Mouse (Mus musculus) skeletal muscle tissue, postnatal 0 days (tissue): Measurements from ENCODE around the gene Fhl3. TPM values are rescaled to one million over a fixed set of nuclear protein-coding genes. Genes with fewer than 3 reads are reported as not detected.

ENCODE experiments used
- microRNA counts: library from miRNA; unstranded; fragments of <30 nt; microRNA quantifications from one replicate; lab custom pipeline; 2015
- microRNA-seq, 2 experiments: library from miRNA; unstranded; fragments of <30 nt; microRNA quantifications; one replicate each; pipeline ENCODE4; 2016
- polyA plus RNA-seq: library from polyadenylated mRNA; unstranded; fragments of >200 nt; fragmentation: Nextera tagmentation; extraction: Ambion mirVana; gene quantifications from 2 replicates; pipeline ENCODE4 v1.2.1, GENCODE M21; 2015

Fhl3 gene
- 22.3 and 26.7 TPM in 2 replicates for polyA plus RNA-seq

DNA sequence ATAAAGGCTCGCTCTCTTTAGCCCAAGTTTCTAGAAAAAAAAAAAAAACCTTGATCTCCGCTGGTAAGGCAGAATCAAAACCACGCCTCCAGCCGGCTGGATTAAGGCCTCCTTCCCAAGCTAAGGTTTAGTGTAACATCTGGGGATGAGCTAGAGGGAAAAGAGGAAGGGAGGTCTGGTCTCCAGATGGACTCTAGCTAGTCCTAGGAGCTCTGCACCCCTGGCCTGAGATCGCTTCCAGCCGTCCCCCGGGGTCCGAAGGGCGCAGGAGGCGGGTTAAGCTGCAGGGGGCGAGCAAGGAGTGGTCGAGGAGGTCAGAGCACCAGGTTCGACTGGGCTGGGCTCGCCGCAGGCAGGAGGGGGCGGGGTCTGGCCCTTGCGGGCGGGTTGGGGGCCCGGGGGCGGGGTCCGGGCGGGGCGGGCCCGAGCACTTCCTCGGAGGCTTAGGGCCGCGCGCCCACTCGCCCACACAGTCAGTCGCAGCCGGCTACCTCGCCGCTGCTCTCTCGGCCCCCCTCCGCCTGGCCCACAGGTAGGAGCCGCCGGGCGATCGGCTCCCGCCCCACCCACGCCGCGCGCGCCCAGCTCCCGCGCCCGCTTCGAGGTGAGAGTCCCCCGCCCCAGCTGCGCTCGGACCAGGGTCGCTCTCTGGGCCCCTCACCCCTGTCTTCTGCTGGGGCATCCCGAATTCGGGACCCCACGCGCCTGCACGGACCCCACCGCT is at the start of gene Fhl3:
Gene Fhl3, plus strand, starts transcription at position 454 of the 724 bp plus-strand sequence.

DNA sequence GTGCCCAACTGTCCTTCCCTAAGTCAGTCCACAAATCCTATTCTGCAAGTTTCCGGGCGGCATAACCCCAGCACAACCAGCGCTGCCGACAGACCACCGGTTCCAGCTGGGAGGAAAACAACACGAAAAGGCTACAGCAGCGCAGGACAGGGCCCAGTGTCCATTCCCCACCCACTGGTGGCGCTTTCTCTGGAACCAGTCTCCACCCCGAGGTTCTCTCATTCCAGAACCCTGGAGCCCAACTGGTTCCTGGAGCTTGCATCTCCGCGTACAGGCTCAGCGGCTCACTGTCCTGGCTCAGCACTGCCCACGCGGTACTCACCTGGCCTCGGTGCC is 44.0 kb upstream of the Fhl3 start, which contains the start of gene Pou3f1:
Gene Pou3f1, plus strand, starts transcription at position 290 of the 336 bp plus-strand sequence.

GRCm38 (mm10) chr4:124693135-124693894 is 7.2 kb upstream of the Fhl3 start, which contains the start of gene Utp11:
Gene Utp11, minus strand, starts transcription at chr4:124693600.

DNA sequence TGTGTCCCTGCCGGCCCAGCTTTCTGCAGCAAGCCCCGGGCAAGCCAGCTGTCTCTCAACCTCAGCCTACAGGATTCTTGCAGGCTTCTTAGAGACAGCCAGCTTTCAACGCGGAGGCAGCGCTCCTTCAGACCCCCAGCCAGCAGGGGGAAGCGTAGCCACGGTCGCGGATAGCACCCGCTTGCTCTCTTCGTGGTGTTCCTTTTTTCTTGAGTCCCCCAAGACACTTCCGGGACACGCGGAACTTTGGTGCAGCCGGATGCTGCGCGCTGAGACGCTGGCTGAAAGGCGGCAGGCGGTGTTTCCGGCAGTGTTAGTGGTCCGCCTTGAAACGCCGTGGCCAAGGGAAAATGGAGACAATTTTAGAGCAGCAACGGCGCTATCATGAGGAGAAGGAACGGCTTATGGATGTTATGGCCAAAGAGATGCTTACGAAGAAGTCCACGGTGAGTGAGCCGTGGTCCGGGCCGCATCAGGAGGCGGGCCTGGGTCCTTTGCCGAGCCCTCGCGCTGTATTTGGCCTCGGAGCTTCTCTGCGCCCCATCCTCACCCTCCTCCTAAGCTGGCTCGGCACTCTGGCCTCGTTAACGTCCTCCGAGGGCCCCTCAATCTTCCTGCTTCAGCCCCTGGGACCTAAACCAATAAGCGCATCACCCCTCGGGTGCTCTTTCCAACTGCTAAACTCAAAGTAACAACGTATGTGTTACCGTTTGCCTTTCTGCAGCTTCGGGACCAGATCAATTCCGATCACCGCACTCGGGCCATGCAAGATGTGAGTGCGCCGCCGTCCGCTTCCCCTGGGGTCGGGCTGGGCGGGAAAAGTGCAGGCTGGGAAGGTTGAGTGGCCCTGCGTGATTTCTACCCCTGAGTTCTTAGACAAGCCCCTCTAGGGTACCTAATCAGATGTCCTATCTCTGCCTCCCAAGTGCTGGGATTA is 14.3 kb downstream of the Fhl3 start, which contains the start of gene Sf3a3:
Gene Sf3a3, plus strand, starts transcription at position 232 of the 937 bp plus-strand sequence.

DNA sequence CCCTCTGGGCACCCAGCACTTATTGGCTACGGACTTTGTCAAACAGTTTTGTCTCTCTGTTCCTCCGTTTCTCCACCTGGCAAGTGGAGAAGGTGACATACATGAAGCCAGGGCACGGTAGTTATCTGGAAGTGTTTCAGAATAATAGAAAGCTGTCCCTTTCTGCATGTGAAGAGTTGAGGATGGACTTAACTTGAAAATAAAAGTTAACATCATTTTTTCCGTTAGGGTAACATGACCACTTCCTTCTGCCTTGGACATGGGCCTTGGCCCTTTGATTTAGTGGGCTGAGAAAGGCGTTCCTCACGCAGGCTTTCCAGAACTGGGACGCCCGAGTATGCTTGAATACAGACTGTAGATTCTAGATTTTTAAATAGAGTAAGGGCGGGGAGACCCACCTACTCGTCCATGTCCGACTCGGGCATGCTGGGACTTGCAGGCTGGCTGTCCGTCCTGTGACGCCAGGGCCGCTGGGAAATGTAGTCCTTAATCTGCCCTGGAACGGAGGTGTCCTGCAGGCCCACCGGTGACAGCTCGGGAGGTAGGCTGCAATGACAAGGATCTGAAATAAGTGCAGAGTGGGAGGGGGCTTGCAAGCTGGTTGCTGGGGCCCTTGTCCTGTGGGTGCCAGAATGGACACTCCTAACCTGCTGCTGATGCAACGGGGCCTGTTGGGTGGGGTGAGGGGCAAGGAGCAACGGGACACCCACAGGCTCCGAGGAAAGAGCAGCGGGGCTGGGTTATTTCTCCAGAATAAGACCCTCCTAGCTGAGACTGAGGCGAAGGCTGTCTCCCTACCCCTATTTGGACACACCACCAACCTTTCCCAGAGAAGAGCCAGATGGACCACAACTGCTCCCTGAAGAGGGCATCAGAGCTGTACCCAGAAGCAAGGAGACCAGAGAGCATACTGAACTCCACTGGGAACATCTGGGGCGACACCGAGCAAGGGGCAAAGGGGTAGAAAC is 41.2 kb downstream of the Fhl3 start, which contains the start of gene Inpp5b:
Gene Inpp5b, plus strand, starts transcription at position 475 of the 968 bp plus-strand sequence.

MicroRNA genes within 50 kb of the gene (microRNA counts, 519-probe panel; counts per million panel counts)
- 296 counts per million, percentile 58 among the panel's probes with 10 or more counts for microRNA mmu-miR-697 (lab: Ali Mortazavi, UCI)
- microRNA mmu-miR-698 (lab: Ali Mortazavi, UCI) = 296 counts per million, percentile 58 among the panel's probes with 10 or more counts

Small RNA genes within 50 kb of the gene (microRNA-seq; reads per million reads assigned to microRNA genes)
- gene Gm24721 (0 reads per million in 2 experiments), gene Mir697 (0 reads per million in 2 experiments), gene Mir698 (0 reads per million in 2 experiments)

Other genes with a start within 250 kb of the Fhl3 start
- gene 3100002H09Rik, start 89.9 kb upstream of the Fhl3 start, polyA plus RNA-seq = not detected in 2 replicates
- gene Pou3f1, start 43.9 kb upstream of the Fhl3 start, polyA plus RNA-seq = 2.5 and 4.3 TPM in 2 replicates
- gene Utp11, start 7.1 kb upstream of the Fhl3 start, polyA plus RNA-seq = 66.2 and 68.7 TPM in 2 replicates
- gene Sf3a3, start 14.1 kb downstream of the Fhl3 start, polyA plus RNA-seq = 54.0 and 55.4 TPM in 2 replicates
- gene Inpp5b, start 41.1 kb downstream of the Fhl3 start, polyA plus RNA-seq = 10.6 and 12.1 TPM in 2 replicates
- 8.4 and 8.5 TPM in 2 replicates for gene Mtf1, start 101.4 kb downstream of the Fhl3 start, polyA plus RNA-seq
- 14.4 and 16.5 TPM in 2 replicates for gene Yrdc, start 150.0 kb downstream of the Fhl3 start, polyA plus RNA-seq
- 76.3 and 87.2 TPM in 2 replicates for gene 1110065P20Rik, start 150.5 kb downstream of the Fhl3 start, polyA plus RNA-seq
- 0.07 TPM in 1 of 2 replicates, not detected in the other for gene Maneal, start 161.5 kb downstream of the Fhl3 start, polyA plus RNA-seq
- gene Epha10, start 180.2 kb downstream of the Fhl3 start, polyA plus RNA-seq = not detected in 2 replicates
- gene 9930104L06Rik, start 236.3 kb downstream of the Fhl3 start, polyA plus RNA-seq = 6.2 and 7.4 TPM in 2 replicates
- 20.0 and 21.6 TPM in 2 replicates for gene Cdca8, start 238.6 kb downstream of the Fhl3 start, polyA plus RNA-seq